Mouse (Mus musculus): ENCODE measurements around the gene Pcyox1.

GRCm38 (mm10) chr6:86394078-86394720, 2.8 kb downstream of the Pcyox1 start:
- no peak for TF ChIP-seq POLR2A (IDR thresholded peaks at IDR 0.05; ENCODE audit: control insufficient read depth, low read depth, low read length)
- no peak for TF ChIP-seq CTCF (IDR thresholded peaks at IDR 0.05; ENCODE audit: control insufficient read depth, insufficient read depth, insufficient replicate concordance, low read depth, low read length)
